Mouse (Mus musculus): ENCODE measurements around the gene Bmpr2.
A peak's percentile ranks its signal among the peaks of the same experiment; 100 is the strongest.
"Not testable (repeated sequence)": the region's sequence is repeated elsewhere in the genome, so short reads cannot be mapped to it uniquely, and the experiment has no call there.

Gene Bmpr2

DNA sequence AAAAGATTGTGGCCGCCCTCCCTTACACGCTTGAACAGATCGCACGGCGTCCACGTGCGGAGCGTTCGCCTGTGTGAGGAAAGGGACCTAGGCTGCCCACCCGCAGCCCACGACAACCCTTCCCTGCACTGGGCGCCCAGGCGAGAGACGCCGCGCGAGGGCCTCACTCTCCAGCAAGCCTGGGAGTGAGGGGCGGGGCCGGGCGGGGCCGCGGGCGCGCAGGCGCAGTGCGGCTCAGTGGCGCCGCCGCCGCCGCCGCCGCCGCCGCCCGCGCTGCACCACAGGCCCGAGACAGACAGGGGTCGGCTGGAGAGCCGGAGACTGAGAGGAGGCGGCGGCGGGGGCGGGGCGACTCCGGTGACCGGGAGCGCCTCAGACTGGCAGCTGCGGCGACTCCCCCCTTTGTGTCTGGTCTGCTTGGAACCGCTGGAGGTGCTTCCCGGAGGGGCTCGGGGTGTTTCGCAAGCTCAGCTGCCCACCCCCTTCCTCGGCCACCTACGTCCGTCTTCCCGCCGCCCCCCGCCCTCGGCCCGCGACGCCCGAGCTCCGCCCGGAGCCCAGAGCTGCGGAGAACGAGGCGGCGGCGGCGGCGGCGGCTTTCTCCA is at the start of gene Bmpr2:
TSS of gene Bmpr2 (plus strand) at position 237 of the 605 bp plus-strand sequence.
- DNase-seq (ENCODE audit: extremely low read depth, low read depth, low spot score) = no peak

DNA sequence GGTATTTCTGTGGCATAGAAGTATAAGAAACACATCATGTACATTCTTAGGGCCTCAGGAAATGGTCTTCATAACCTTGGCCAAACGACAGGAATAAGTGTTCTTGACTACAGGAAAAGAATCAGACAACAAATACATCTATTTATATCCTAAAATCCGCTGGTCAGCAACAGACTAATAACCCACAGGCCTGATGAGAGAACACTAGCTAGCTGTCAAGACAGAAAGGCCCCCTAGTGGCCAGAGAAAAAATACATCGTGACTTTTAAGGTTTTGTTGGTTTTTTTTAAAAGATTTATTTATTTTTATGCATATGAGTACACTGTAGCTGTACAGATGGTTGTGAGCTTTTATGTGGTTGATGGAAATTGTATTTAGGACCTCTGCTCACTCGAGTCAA is 43.3 kb upstream of the Bmpr2 start:
- DNase-seq (ENCODE audit: extremely low read depth, low read depth, low spot score) = no peak

DNA sequence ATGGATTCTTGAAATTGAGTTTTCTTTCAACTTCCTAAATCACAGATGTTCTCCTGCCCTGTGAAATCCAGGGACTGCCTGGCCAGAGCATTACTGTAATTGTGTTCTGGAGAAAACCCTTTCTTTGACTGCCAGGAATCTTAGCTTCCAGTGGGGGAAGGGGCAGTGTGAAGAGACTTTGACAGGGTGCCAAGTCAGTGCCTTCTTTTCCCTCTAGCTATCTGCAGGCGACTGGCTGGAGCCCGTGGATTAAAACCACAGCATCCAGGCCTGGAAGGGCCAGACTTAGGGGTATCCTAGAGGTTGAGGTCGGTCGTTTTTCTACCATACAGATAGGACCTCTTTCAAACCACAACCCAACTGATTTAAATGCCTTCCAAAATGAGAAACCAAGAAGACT is 37.5 kb upstream of the Bmpr2 start:
- DNase-seq (ENCODE audit: extremely low read depth, low read depth, low spot score) = no peak

DNA sequence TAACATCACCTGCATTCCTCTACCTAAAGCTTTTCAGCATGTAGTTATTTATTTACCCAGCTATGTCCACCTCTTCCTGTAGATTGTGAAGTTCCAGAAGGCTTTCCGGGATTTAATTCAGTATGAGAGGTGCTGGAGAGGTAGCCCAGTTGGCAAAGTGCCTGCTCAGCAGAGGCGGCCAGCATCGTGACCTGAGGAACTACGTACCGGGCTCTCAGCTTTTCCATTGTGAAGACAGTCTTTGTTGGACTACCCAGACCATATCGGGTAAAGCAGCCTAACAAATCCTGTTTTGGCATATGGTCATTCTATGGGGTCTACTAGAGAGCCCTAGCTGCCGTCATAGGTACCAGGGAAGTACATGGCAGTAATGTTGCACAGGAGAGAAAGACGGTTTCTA is 33.1 kb upstream of the Bmpr2 start:
- DNase-seq (ENCODE audit: extremely low read depth, low read depth, low spot score) = peak; percentile 39

- DNase-seq (ENCODE audit: extremely low read depth, low read depth, low spot score) = no peak
Observed at GRCm38 (mm10) chr1:59730737-59731136, 32.5 kb upstream of the Bmpr2 start.

DNA sequence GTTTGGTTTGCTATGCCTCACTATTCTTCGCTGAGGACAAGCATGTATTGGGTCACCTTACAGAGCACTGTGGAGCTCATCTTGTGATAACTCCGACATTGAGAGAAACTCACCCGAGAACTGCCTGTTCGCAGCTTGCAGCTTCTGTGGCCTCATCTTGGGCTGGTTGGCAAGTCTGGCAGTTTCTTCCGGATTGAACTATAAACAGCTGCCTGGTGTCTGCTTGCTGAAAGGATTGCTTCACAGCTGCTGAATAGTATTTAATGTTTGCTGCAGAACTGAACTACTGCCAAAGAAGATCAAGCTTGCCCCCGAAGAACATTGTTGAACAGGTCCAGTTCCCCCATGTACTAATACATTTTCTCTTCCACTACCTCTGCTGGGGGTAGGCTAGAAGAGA is 29.1 kb upstream of the Bmpr2 start:
- DNase-seq (ENCODE audit: extremely low read depth, low read depth, low spot score) = no peak

DNA sequence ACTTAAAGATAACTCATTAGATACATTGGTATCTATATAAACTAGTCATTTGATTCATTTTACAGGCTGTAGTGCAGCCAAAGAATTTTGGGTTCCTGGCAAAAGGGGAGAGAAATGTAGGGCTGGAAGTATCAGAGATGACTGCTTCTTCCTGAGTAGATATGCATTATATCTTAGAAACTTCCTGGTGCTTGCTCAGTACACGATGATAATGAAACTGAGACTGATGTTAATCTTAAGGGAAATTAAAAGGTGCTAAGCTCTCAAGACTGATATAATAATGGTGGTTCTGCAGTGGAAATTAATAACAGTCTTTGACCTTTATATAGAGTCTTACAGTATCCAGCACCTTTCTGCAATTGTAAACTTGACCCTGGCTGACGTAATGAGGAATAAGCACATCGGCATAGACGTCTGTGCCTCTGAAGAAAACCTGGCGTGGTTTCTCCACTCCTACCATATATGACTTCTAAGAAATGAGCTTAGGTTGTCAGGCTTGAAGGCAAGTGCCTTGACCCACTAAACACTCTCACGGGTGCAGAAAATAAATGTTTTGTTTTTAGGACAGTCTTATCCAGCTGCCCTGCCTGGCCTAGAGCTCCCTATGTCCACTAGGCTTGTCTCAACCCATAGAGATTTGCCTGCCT is 24.3 kb upstream of the Bmpr2 start:
- DNase-seq (ENCODE audit: extremely low read depth, low read depth, low spot score) = no peak

GRCm38 (mm10) chr1:59739577-59740354 is 23.4 kb upstream of the Bmpr2 start:
- DNase-seq (ENCODE audit: extremely low read depth, low read depth, low spot score) = no peak

DNA sequence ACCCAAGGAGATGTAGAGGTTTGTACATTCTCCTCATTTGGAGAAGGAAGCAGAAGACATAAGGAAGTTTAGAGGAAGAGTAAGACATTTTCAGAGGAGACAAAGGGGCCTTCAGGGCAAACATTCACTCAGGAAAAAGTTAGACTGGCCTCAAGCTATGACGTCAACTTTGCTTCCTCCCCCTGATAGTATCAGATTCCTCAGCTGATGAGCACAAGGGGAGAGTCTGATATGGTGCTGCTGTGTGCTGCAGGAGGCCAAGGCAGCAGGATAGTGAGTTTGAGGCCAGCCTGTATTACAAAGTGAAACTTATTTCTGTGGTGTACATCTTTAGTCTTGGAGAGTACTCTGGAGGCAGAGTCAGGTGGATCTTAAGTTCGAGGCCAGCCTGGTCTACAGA is 14.2 kb upstream of the Bmpr2 start:
- DNase-seq (ENCODE audit: extremely low read depth, low read depth, low spot score) = no peak

DNA sequence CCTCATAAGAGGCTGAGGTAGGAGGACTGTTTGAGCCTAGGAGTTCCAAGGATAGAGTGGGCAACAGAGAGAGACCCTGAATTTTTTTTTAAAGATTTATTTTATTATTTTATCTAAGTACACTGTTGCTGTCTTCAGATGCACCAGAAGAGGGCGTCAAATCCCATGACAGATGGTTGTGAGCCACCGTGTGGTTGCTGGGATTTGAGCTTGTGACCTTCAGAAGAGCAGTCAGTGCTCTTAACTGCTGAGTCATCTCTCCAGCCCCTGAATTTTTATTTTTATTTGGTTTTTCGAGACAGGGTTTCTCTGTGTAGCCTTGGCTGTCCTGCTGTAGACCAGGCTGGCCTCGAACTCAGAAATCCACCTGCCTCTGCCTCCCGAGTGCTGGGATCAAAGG is 13.5 kb upstream of the Bmpr2 start:
- not testable (repeated sequence) for DNase-seq (ENCODE audit: extremely low read depth, low read depth, low spot score)

- no peak for DNase-seq (ENCODE audit: extremely low read depth, low read depth, low spot score)
Observed at GRCm38 (mm10) chr1:59755298-59755697, 7.9 kb upstream of the Bmpr2 start.

- DNase-seq (ENCODE audit: extremely low read depth, low read depth, low spot score) = no peak
Observed at GRCm38 (mm10) chr1:59758325-59758724, 4.9 kb upstream of the Bmpr2 start.

DNA sequence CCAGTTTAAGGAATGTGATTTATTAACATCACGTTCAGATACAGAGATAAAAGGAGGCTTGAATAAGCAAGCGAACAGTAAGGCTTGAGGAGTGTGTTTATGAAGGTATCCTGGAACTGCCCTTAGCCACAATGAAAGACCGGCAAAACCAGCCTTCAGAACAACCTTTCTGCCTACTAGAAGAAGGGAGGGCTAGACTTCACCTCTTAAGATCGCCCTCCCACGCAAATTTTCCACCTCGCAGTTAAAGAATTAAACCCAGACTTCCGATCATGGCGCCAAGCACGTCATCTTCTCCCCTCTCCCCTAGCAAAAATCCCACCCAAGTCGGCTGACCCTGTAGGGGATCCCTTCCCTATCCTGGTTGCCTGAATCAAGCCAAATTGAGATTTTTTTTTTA is 992 bp upstream of the Bmpr2 start:
- DNase-seq (ENCODE audit: extremely low read depth, low read depth, low spot score) = peak; percentile 92

GRCm38 (mm10) chr1:59762651-59763163 is 493 bp upstream of the Bmpr2 start:
- no peak for DNase-seq (ENCODE audit: extremely low read depth, low read depth, low spot score)

DNA sequence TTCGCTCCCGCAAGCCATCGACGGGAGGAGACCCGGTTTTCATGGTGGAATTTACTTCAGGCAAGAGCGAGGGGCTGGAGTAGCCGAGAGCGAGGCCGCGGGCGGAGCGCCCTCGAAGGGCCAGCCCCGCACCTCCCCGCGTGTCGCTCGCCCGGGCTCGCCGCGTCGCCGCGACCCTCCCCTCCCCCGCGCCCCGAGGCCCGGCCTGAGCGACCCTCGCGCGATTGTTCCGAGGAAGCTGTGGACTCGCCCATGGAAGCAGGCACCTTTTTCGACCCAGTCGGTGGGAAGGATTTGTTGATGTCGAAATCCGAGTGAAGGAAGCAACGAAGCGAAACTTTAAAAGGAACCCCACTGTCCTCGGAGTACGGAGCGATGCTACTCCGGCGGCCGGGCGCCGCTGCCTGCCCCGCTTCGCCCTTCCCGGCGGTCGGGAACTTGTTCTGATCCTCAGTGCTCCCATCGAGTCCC is 616 bp downstream of the Bmpr2 start:
- DNase-seq (ENCODE audit: extremely low read depth, low read depth, low spot score) = no peak

DNA sequence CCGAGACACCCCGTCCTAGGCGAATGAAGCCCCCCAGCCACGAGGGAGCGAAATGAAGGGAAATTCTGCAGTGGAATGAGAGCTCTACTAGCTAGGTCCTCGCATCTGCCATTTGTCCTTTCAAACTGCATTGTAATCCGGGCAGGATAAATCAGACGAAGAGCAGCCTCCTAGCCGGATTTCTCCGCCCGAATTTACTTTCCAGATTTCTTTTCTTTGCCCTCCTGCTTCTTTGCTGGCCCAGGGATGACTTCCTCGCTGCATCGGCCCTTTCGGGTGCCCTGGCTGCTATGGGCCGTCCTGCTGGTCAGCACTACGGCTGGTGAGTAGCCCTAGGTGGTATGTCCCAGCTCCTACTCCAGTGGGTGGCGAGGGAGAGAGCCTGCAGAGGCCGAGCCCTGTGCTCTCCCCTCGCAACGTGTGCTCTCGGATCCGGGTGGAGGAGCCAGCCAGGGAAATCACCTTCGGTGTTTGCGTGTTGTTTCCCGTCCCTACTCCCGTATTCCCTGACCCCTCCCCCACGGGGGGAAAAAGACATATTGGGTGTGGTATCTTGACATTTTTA is 1.3 kb downstream of the Bmpr2 start:
- DNase-seq (ENCODE audit: extremely low read depth, low read depth, low spot score) = no peak

DNA sequence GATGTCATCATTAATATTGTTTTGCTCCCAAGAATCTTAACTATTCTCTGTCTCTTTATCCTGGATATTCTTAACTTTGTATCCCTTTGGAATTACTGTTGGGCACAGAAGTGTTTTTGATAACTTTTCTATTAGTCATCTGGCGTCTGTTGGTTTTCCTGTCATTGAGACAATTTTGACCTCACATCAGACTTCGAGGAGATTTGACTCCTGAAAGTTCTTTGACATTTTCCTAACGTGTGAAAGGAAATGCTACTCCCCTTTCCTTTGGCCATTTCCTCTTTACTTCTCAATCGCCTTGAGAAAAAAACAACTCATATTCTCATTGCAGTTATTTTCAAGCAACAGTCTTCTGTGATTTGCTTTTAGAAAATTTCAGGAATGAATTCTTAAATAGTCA is 2.1 kb downstream of the Bmpr2 start:
- DNase-seq (ENCODE audit: extremely low read depth, low read depth, low spot score) = no peak

GRCm38 (mm10) chr1:59766626-59767025 is 3.4 kb downstream of the Bmpr2 start:
- DNase-seq (ENCODE audit: extremely low read depth, low read depth, low spot score) = no peak

- DNase-seq (ENCODE audit: extremely low read depth, low read depth, low spot score) = no peak
Observed at GRCm38 (mm10) chr1:59771871-59772270, 8.7 kb downstream of the Bmpr2 start.

DNA sequence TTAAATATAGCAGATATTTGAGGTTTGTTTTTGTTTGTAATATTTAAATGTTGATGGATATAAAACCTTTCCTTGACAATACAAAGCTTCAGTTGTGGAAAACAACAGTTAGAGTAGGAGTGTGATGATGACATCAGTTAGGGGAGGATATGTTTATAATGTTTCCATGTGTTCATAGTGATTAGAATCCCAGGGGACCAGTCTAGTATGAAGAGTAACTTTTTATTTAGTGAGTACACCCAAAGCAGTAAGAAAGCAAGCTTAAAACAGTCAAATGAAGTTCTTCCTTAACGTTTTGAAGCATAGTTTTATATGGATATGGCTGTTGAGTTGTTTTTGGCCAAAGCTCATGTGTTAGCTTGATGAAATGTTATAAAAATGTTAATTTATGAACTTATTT is 17.9 kb downstream of the Bmpr2 start:
- no peak for DNase-seq (ENCODE audit: extremely low read depth, low read depth, low spot score)

DNA sequence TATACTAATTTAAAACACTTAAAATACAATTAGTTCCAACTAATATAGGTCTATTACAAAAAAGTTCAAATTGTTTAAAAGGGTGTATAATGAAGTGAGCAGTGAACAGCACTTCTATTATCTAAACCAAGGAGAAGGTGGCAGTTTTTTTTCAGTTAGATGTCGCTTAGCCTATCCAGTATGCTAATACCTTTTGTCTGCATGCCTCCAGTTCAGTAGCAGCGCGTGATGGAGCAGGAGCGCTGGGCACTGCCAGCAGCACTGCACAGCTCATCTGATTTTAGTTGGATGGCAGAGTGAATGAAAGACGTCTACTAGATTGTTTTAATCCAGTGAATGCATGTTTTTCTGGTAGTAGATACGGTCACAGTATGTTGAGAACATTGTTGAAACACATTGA is 25.8 kb downstream of the Bmpr2 start:
- no peak for DNase-seq (ENCODE audit: extremely low read depth, low read depth, low spot score)

DNA sequence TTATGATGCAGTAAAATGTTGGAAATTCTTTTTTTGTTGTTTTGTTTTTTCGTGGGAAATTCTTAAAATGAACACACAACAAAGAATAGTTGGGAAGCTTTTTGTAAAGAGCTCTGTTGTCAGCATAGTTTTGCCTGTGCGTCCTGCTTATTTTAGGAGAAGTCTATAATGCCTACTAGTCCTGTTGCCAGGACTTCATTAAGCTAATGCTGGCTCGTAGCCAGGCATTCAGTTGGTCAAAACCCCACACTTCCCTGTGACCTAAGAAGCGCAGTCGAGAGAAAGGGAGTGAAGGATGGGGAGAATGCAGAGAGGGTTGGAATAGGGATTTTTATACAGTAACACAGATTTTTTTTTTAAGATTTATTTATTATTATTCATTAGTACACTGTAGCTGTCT is 26.5 kb downstream of the Bmpr2 start:
- no peak for DNase-seq (ENCODE audit: extremely low read depth, low read depth, low spot score)

All from fat pad, adult 2 months (tissue).